Mouse (Mus musculus) ovary, postnatal 10 days (tissue): ENCODE data around the gene Gm3015.
"Not testable (repeated sequence)": the region's sequence is repeated elsewhere in the genome, so short reads cannot be mapped to it uniquely, and the experiment has no call there.

Source experiments
- DNase-seq: peaks from one replicate; pipeline ENCODE4 v3.0.0; 2022; ENCODE audit warnings: low spot score

The Gm3015 gene

GRCm38 (mm10) chr14:42768721-42769120 lies at the start of gene Gm3015:
Gene Gm3015 (minus strand): TSS chr14:42768821.
- DNase-seq, result not testable (repeated sequence)

DNA sequence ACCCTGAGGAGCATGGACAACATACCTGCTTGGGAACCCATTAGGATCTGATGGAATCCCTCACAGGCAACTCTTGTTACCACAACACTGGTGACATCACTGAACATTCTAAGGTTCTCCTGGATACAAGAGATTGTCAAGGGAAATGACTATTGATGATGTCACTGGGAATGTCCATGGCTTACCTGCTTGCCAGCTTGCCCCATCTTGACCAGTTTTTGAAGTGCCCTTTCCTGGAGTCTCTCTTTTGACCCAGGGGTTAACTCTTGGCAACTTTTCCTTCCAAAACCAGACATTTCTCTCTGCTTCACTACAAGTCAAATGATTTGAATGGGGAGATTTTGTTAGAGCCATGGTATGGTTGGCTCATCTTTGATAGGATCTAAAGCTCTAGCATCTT lies 29.3 kb upstream of the Gm3015 start, which contains the start of gene Gm10377:
Gene Gm10377 (minus strand): TSS at position 101 of the 400 bp plus-strand sequence.
- not testable (repeated sequence) for DNase-seq
